Mouse (Mus musculus) forebrain, embryonic 12.5 days (tissue): ENCODE measurements around the gene Akt1. TPM values are rescaled to one million over a fixed set of nuclear protein-coding genes. Genes with fewer than 3 reads are reported as not detected.

ENCODE experiments used
- ATAC-seq: fragments of 200-750 bp; cut with Nextera tagmentation; 2 replicates; pipeline ENCODE4 v1.8.0; 2017; ENCODE audit warnings: moderate TSS enrichment; ENCODE audit not compliant: low FRiP score
- H3K27ac ChIP-seq: fragments of 300-500 bp; sonication (generic); 2 replicates; pipeline ENCODE4 v1.5.1; 2016; ENCODE audit warnings: mild to moderate bottlenecking
- H3K27me3 ChIP-seq: fragments of 300-500 bp; sonication (generic); 2 replicates; pipeline ENCODE4 v1.6.1; 2016; ENCODE audit warnings: mild to moderate bottlenecking
- H3K36me3 ChIP-seq: fragments of 300-500 bp; sonication (generic); replicated peaks from 2 replicates; pipeline ENCODE4 v1.6.1; 2016; ENCODE audit warnings: mild to moderate bottlenecking
- H3K4me1 ChIP-seq: fragments of 300-500 bp; sonication (generic); 2 replicates; pipeline ENCODE4 v1.6.1; 2016
- H3K4me2 ChIP-seq: fragments of 300-500 bp; sonication (generic); 2 replicates; pipeline ENCODE4 v1.6.1; 2016; ENCODE audit warnings: mild to moderate bottlenecking, moderate library complexity
- H3K4me3 ChIP-seq: fragments of 300-500 bp; sonication (generic); replicated peaks from 2 replicates; pipeline ENCODE4 v1.5.1; 2016; ENCODE audit warnings: mild to moderate bottlenecking
- H3K9ac ChIP-seq: fragments of 300-500 bp; sonication (generic); 2 replicates; pipeline ENCODE4 v1.6.1; 2016; ENCODE audit warnings: mild to moderate bottlenecking
- H3K9me3 ChIP-seq: fragments of 300-500 bp; sonication (generic); 2 replicates; pipeline ENCODE4 v1.6.1; 2016
- WGBS: fragments of 180-500 bp; shearing (Covaris S2); methylation state at CpG from one replicate; pipeline ENCODE4 v1.1.7; 2016; 5-methylcytosine and 5-hydroxymethylcytosine counted together
- polyA plus RNA-seq: library from polyadenylated mRNA; unstranded; fragments of >200 nt; fragmentation: Nextera tagmentation; extraction: Ambion mirVana; gene quantifications from 2 replicates; pipeline ENCODE4 v1.2.1, GENCODE M21; 2016

The Akt1 gene
- polyA plus RNA-seq: 47.0 and 71.6 TPM in 2 replicates

DNA sequence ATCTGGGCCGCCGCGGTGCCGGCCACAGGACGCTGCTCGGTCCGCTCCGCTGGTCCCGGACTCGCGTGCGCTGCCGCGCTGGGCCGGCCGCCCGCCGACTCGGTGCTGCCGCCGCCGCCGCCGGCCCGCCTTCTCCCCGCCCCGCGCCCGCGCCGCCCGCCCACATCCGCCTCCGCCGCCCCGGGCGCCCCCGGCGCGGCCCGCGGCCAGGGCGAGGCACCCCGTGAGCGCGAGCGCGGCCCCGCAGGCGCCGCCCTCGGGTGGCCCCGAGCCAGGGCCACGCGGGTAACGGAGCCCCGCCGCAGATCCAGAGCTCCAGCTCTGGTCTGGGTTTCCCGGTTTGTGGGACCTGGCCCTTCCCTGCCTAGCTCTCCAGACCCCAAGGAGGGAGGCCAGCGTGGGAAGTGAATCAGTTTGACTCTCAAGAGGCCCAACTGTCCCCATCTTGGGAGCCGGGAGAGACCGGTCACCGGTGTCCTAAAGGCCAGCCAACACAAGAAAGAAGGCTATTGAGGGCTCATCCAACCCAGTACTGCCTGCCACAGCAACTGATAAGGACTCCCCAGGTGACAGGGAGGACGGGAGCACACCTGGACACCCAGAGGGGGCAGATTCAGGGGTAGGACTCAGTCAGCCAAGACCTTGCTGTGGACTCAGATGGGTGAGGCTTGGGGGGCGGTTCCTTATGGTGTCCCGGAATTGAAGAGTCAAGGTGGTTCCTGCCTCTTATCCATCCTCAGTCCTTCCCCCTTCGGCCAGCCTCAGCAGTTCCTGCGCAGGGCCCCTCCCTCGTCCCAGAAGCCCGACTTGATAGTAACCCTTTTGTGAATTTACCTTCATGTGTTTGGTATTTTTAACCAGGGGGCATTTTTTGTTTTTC lies at the start of gene Akt1:
Akt1 (minus strand) TSS at position 753 of the 880 bp plus-strand sequence.
- peak within 1 kb of the TSS; percentile 97 for H3K4me3 ChIP-seq
- no peaks in the 10 kb centered on the region for H3K9me3 ChIP-seq
- peaks cover 21% of the 10 kb centered on the region for H3K36me3 ChIP-seq
- ATAC-seq: peak; percentile 13; the same call in 1 of the 2 replicates
- H3K9ac ChIP-seq: peak within 1 kb of the TSS; percentile 100
- WGBS: under 1% methylated on average over 57 of the region's 70 CpGs
- peak within 1 kb of the TSS; percentile 85 for H3K4me2 ChIP-seq
- peak within 1 kb of the TSS; percentile 94 for H3K27ac ChIP-seq
- H3K27me3 ChIP-seq: peaks cover 24% of the 10 kb centered on the region
- peaks cover 67% of the 10 kb centered on the region for H3K4me1 ChIP-seq

DNA sequence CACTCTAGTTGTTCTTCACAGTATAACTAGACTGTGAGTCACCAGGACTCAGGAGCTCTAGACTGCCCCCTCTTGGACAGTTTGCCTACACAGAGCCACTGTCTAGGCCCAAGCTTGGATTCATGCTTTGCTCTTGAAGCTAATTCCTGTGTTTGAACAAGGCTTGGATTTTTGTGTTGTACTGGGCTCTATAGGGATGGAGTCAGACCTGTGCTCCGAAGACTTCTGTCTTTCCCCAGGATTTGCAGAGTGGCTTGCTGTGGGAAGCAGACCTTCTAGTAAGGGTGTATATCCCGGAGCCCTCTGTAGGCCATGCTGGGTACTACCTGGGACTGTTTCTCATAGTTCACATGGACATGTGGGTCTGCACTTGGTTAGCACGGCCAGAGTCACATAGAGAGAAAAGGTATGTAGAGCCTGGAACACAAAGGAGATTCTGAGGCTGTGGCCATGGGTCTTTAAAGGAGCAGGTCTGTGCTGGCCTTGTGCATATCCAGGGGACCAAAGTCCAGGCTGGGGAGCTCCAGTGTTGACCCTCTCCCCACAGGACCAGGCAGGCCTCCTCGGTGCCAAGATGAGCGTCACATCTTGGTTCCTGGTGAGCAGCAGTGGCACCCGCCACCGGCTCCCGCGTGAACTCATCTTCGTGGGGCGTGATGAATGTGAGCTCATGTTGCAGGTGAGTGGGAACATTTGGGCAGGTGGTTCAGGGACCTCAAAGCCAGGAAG lies 49.6 kb upstream of the Akt1 start:
- ATAC-seq: peak; percentile 40; the same call in 1 of the 2 replicates
- no peaks in the 10 kb centered on the region for H3K36me3 ChIP-seq
- WGBS: 78% methylated on average over 11 of the region's 11 CpGs
- H3K9me3 ChIP-seq: no peaks in the 10 kb centered on the region
- peaks cover 37% of the 10 kb centered on the region for H3K27me3 ChIP-seq
- H3K9ac ChIP-seq: no peak overlapping the region
- H3K27ac ChIP-seq: no peak overlapping the region
- no peak overlapping the region for H3K4me3 ChIP-seq
- H3K4me2 ChIP-seq: no peak overlapping the region
- H3K4me1 ChIP-seq: peaks cover 28% of the 10 kb centered on the region

DNA sequence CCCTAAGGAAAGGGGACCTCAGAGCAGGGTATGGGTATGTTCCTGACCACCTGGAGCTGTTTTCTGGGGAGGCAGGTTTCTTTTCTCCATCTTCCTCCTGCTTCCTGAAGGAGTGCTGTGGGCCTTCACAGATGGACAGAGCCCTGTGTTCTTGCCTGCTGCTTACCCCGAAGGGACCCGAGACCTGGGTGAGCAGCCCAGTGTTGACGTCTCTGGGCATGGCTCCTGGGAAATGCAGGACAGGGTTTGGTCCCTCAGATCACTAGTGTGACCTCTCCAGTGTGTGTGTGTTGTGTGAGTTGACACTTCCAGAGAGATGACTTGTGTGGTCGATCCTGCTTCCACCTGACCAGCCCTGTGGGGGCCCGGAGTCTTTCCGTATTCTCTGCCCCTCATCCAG lies 48.8 kb upstream of the Akt1 start:
- Histone ChIP-seq H3K9ac (no peak overlapping the region), H3K27me3 (peaks cover 37% of the 10 kb centered on the region), H3K9me3 (no peaks in the 10 kb centered on the region), H3K4me3 (peak overlapping the region; percentile 91; the same call in 1 of the 2 replicates), H3K36me3 (no peaks in the 10 kb centered on the region), H3K4me1 (peaks cover 28% of the 10 kb centered on the region), H3K4me2 (peak overlapping the region; percentile 99), H3K27ac (no peak overlapping the region)
- ATAC-seq: no peak
- WGBS: 86% methylated on average over 6 of the region's 6 CpGs

DNA sequence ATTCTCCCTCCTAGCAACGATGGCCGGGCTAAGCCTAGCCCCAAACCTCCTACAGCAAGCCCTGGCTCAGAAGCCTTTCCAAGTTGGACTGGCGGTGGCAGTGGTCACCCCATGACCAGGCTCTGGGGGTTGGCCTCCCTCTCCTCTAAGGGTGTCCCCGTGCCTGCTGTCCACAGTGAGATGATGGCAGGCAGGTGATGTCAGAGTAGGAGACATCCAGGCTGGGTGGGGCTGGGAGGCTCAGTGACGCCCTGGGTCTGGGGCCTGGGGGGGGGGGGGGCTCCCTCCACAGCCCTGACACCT lies 48.3 kb upstream of the Akt1 start:
- ATAC-seq: no peak
- peak overlapping the region; percentile 99 for H3K4me2 ChIP-seq
- H3K36me3 ChIP-seq: no peaks in the 10 kb centered on the region
- no peaks in the 10 kb centered on the region for H3K9me3 ChIP-seq
- peaks cover 37% of the 10 kb centered on the region for H3K27me3 ChIP-seq
- H3K27ac ChIP-seq: no peak overlapping the region
- H3K9ac ChIP-seq: peak overlapping the region; percentile 88
- peak overlapping the region; percentile 91 for H3K4me3 ChIP-seq
- H3K4me1 ChIP-seq: peaks cover 28% of the 10 kb centered on the region
- 12% methylated on average over 5 of the region's 5 CpGs for WGBS

DNA sequence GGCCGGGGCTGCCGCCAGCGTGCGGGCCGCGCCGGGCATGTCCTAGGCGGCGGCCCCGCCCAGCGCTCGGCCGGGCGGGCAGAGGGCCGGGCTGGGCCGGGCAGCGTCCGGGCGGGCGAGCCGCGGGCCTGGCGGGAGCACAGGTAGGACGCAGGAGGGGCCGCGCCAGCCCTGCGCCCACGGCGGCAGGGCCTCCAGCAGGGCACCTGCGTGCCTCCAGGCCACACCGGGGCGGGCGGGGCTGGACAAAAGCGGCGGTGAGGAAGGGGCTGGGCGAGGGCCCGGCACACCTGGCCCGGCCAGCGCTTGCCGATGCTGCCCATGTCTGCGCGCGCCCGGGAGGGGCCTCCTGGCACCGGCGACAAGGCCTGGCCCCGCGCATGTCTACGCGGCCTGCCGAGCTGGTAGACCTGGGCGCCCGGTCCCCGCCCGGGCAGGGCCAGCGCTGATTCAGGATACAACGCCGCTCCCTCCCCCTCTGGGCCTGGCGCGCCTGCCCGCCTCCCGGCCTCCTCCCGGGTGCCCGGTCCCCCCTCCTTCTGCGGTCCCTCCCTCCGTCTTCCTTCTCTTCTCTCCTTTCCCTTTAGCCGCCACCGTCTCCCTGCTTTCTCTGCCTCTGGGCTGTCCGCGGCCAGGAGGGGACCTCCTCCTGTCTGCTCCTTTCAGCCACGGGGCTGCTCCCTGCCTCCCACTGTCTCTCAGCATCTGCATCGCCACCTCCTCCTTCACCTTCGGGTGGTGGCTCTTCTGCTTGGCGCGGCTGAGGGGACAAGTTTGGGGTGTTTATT lies 47.8 kb upstream of the Akt1 start:
- WGBS: under 1% methylated on average over 58 of the region's 75 CpGs
- ATAC-seq: peak; percentile 67
- H3K4me3 ChIP-seq: peak overlapping the region; percentile 91
- H3K9me3 ChIP-seq: no peaks in the 10 kb centered on the region
- H3K9ac ChIP-seq: peak overlapping the region; percentile 88
- peak overlapping the region; percentile 99 for H3K4me2 ChIP-seq
- H3K36me3 ChIP-seq: no peaks in the 10 kb centered on the region
- peak overlapping the region; percentile 36; the same call in 1 of the 2 replicates for H3K27ac ChIP-seq
- H3K27me3 ChIP-seq: peaks cover 37% of the 10 kb centered on the region
- peaks cover 24% of the 10 kb centered on the region for H3K4me1 ChIP-seq

DNA sequence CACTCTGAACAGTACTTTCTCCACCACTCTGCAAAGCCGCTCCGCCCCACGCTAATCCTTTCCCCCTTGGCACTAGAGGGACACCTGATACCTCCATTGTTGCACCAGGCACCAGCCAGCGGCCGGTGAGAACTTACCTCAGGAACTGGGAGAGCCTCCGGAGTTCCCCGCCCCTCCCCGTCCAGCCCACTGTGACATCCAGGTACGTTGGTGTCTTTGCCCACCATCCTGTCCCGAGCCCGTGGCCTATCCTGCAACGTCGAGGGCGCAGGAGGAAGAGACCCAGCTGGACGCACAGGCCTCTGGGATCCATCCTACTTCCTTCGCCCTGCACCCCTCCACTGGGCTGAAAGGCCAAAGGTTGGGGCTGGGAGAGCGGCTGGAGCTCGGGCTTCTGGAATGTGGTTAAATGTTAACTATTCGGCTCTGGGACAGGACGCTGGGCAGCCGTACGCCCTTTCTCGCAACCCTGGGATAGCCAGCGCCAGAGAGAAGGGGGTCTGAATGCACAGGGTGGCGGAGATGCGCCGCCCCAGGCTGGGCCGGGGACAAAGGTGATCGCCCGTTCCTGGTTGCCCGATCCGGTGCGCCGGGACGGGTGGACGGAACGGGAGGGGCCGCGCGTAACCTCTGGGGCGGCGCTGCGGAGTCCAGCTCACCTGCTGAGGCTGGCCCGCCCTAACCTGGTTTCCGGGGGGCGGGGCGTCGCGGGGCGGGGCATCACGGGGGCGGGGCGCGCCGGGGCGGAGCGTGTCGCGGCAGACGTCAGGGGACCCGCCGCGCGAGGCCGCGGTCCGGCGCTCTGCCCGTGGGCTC lies 46.9 kb upstream of the Akt1 start:
- Histone ChIP-seq H3K27ac (peak overlapping the region; percentile 36; the same call in 1 of the 2 replicates), H3K27me3 (peaks cover 37% of the 10 kb centered on the region), H3K4me2 (peak overlapping the region; percentile 99), H3K4me1 (peaks cover 24% of the 10 kb centered on the region), H3K4me3 (peak overlapping the region; percentile 91), H3K36me3 (no peaks in the 10 kb centered on the region), H3K9me3 (no peaks in the 10 kb centered on the region), H3K9ac (peak overlapping the region; percentile 88)
- WGBS: under 1% methylated on average over 67 of the region's 69 CpGs
- peak; percentile 69 for ATAC-seq

DNA sequence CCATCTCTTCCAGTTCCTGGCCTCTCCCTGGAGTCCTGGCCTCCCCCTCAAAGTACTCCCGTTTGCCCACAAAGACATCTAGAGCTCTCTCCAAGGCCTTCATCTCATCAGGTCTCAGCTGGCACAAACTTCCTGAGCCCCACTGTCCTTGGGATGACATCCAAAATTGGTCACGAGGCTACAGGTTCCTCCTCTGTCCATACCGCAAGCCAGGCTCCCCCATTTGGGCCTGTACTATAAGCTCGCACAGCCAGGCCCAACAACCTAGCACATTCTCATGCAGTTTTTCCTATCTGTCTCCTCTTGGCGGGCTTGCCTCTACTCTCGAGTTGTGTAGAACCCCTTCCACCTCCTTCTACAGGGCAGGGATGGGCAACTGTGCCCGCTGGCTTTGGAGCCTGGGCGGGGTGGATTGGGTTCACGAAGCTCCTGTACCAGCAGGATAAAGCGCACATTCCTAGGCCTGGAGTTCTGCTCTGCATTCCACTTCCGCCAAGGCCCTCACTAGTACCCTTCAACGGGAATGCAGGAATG lies 46.3 kb upstream of the Akt1 start:
- H3K4me1 ChIP-seq: peaks cover 24% of the 10 kb centered on the region
- ATAC-seq: no peak
- H3K9ac ChIP-seq: no peak overlapping the region
- no peaks in the 10 kb centered on the region for H3K9me3 ChIP-seq
- H3K4me2 ChIP-seq: peak overlapping the region; percentile 99
- H3K27ac ChIP-seq: no peak overlapping the region
- peaks cover 37% of the 10 kb centered on the region for H3K27me3 ChIP-seq
- H3K4me3 ChIP-seq: peak overlapping the region; percentile 91; the same call in 1 of the 2 replicates
- 35% methylated on average over 12 of the region's 12 CpGs for WGBS
- no peaks in the 10 kb centered on the region for H3K36me3 ChIP-seq

DNA sequence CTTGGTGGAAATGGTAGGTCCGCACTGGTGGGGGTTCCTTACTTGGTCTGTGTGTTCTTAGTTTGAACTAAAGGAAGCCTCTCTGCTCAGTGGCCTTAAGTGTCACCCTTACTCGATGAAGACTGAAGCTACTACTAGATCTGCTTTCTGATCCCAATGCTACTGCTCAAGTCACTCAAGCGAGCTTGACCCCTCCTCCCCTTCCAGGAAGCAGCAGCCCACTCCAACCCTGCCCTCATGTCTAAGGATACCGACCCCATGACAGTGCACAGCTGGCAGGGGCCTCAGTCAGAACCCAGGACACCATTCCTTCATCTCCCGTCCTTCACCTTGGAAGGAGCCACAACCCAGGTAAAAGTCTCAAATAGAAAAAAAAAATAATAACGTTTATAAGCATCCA lies 45.5 kb upstream of the Akt1 start, which contains the start of gene Cep170b:
Cep170b (plus strand) TSS at position 240 of the 400 bp plus-strand sequence.
- H3K4me2 ChIP-seq: peak within 1 kb of the TSS; percentile 99
- H3K4me1 ChIP-seq: peaks cover 24% of the 10 kb centered on the region
- peaks cover 37% of the 10 kb centered on the region for H3K27me3 ChIP-seq
- WGBS: 74% methylated on average over 6 of the region's 6 CpGs
- no peaks in the 10 kb centered on the region for H3K36me3 ChIP-seq
- H3K9me3 ChIP-seq: no peaks in the 10 kb centered on the region
- no peak within 1 kb of the TSS for H3K9ac ChIP-seq
- peak within 1 kb of the TSS; percentile 91; the same call in 1 of the 2 replicates for H3K4me3 ChIP-seq
- H3K27ac ChIP-seq: no peak within 1 kb of the TSS
- no peak for ATAC-seq

DNA sequence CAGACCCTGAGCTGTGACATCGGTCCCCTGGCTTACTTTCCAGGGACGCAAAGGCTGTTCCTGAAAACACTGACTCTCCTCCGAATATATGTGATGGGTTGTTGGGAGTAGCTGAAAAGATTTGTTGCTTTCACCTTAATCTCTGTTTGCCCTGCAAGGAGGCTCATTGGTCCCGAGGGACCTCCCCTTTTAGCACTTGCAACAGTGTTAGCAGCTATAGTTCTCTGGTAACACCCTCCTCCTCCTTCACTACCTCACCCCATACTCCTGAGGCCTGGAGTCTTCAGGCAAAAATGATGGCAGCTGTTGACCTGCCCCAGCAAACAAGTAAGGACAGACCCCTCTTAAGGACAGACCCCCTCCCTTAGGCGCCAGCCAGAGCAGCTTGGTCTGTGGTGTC lies 44.3 kb upstream of the Akt1 start:
- WGBS: 79% methylated on average over 5 of the region's 5 CpGs
- no peak for ATAC-seq
- peaks cover 37% of the 10 kb centered on the region for H3K27me3 ChIP-seq
- no peak overlapping the region for H3K27ac ChIP-seq
- H3K4me3 ChIP-seq: no peak overlapping the region
- no peaks in the 10 kb centered on the region for H3K36me3 ChIP-seq
- no peak overlapping the region for H3K9ac ChIP-seq
- peaks cover 24% of the 10 kb centered on the region for H3K4me1 ChIP-seq
- no peak overlapping the region for H3K4me2 ChIP-seq
- no peaks in the 10 kb centered on the region for H3K9me3 ChIP-seq

DNA sequence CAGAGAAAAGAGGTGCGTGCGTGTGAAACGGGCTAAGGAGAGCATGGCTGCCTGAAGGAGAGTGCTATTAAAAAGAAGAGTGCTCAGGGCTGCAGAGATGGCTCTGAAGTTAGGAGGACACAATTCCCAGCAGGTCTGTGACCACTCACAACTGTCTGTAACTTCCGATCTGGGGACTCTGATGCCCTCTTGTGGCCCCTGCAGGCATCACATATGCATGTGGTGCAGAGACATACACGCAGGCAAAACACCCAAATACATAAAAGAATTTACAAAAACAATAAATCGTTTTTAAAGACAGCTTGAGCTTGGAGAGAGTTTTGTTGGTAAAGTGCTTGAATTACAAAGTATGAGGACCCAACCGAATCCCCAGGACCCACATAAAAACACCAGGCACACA lies 42.5 kb upstream of the Akt1 start:
- Histone ChIP-seq H3K27ac (no peak overlapping the region), H3K4me2 (no peak overlapping the region), H3K9me3 (no peaks in the 10 kb centered on the region), H3K4me3 (no peak overlapping the region), H3K4me1 (peaks cover 9% of the 10 kb centered on the region), H3K9ac (no peak overlapping the region), H3K27me3 (peaks cover 27% of the 10 kb centered on the region), H3K36me3 (no peaks in the 10 kb centered on the region)
- no peak for ATAC-seq
- 29% methylated on average over 7 of the region's 7 CpGs for WGBS

DNA sequence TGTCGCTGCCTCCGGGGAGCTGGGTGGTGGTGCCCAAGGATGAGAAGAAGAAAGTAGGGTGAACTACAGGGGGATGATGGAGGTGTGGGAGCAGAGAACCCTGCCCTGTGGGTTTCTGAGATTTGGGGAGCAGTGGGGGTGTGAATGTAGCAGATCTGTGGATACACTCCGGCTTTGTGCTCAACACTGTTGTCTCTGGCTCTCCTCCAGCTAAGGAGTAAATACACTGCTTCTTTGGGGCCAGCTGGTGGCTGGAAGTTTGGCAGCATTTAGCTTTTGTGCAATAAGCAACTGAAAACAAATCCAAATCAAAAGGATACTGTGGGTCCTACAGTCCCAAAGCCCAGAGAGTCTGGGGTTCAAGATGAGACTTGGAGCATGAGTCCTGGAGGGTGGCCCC lies 39.3 kb upstream of the Akt1 start:
- ATAC-seq: no peak
- no peak overlapping the region for H3K4me2 ChIP-seq
- no peaks in the 10 kb centered on the region for H3K4me1 ChIP-seq
- no peak overlapping the region for H3K4me3 ChIP-seq
- 64% methylated on average over 3 of the region's 3 CpGs for WGBS
- no peak overlapping the region for H3K27ac ChIP-seq
- no peak overlapping the region for H3K9ac ChIP-seq
- H3K36me3 ChIP-seq: no peaks in the 10 kb centered on the region
- H3K9me3 ChIP-seq: no peaks in the 10 kb centered on the region
- peaks cover 7% of the 10 kb centered on the region for H3K27me3 ChIP-seq
